18 mouse cellular contexts compared by ENCODE assay signal in genomic region chr2:71418760-71419280, GRCm38 (mm10).
"Had no signal": no experiment of that assay in that cellular context is flagged by ENCODE, and none has a peak within 500 bp of the region (broad histone marks: within the 10 kb centered on the region; RNA-seq: fewer than 3 reads in every experiment).

No protein-coding gene starts in this region.

- H3K9me3 ChIP-seq: midbrain, embryonic 10.5 days; midbrain, embryonic 12.5 days; neural tube, embryonic 13.5 days; neural tube, embryonic 15.5 days had no signal

- H3K4me1 ChIP-seq: midbrain, embryonic 10.5 days; midbrain, embryonic 12.5 days; neural tube, embryonic 15.5 days had no signal

- ATAC-seq: midbrain, embryonic 16.5 days had no signal

- H3K27ac ChIP-seq: midbrain, embryonic 10.5 days; midbrain, embryonic 12.5 days; neural tube, embryonic 13.5 days; neural tube, embryonic 15.5 days had no signal

- H3K4me2 ChIP-seq: lung, embryonic 14.5 days; midbrain, embryonic 12.5 days; neural tube, embryonic 13.5 days; neural tube, embryonic 15.5 days had no signal

- H3K9ac ChIP-seq: lung, embryonic 14.5 days; midbrain, embryonic 12.5 days; neural tube, embryonic 13.5 days; neural tube, embryonic 15.5 days had no signal

- H3K27me3 ChIP-seq: midbrain, embryonic 12.5 days; neural tube, embryonic 13.5 days; neural tube, embryonic 15.5 days had no signal

- DNase-seq: lung, adult 18-20 months; lung, embryonic 14.5 days; lung, postnatal 10 days; lung, postnatal 4 days; midbrain, embryonic 14.5 days; retina, postnatal 1 day; right cerebral cortex, adult 18-20 months; right cerebral cortex, postnatal 25 days; right cerebral cortex, postnatal 4 days; spleen, adult 18-20 months; thymus, adult 2 months; thymus, postnatal 25 days had no signal

- H3K4me3 ChIP-seq: midbrain, embryonic 10.5 days; midbrain, embryonic 12.5 days; myocyte; neural tube, embryonic 13.5 days; neural tube, embryonic 15.5 days had no signal
